Mouse (Mus musculus) midbrain, embryonic 12.5 days (tissue): Measurements from ENCODE around the gene Cntnap1. TPM values are rescaled to one million over a fixed set of nuclear protein-coding genes. Genes with fewer than 3 reads are reported as not detected.

ENCODE experiments used
- ATAC-seq: fragments of 200-750 bp; cut with Nextera tagmentation; 2 replicates; pipeline ENCODE4 v1.8.0; 2017; ENCODE audit warnings: low read depth, moderate TSS enrichment, moderate library complexity; ENCODE audit not compliant: low FRiP score
- H3K27ac ChIP-seq: fragments of 300-500 bp; sonication (generic); replicated peaks from 2 replicates; pipeline ENCODE4 v1.5.1; 2016; ENCODE audit warnings: mild to moderate bottlenecking
- H3K27me3 ChIP-seq: fragments of 300-500 bp; sonication (generic); 2 replicates; pipeline ENCODE4 v1.6.1; 2016; ENCODE audit warnings: mild to moderate bottlenecking
- H3K36me3 ChIP-seq: fragments of 300-500 bp; sonication (generic); 2 replicates; pipeline ENCODE4 v1.6.1; 2016
- H3K4me1 ChIP-seq: fragments of 300-500 bp; sonication (generic); 2 replicates; pipeline ENCODE4 v1.6.1; 2016
- H3K4me2 ChIP-seq: fragments of 300-500 bp; sonication (generic); replicated peaks from 2 replicates; pipeline ENCODE4 v1.6.1; 2016; ENCODE audit warnings: mild to moderate bottlenecking, moderate library complexity
- H3K4me3 ChIP-seq: fragments of 300-500 bp; sonication (generic); 2 replicates; pipeline ENCODE4 v1.5.1; 2016; ENCODE audit warnings: mild to moderate bottlenecking
- H3K9ac ChIP-seq: fragments of 300-500 bp; sonication (generic); replicated peaks from 2 replicates; pipeline ENCODE4 v1.6.1; 2016; ENCODE audit warnings: mild to moderate bottlenecking, moderate library complexity
- H3K9me3 ChIP-seq: fragments of 300-500 bp; sonication (generic); 2 replicates; pipeline ENCODE4 v1.6.1; 2016; ENCODE audit warnings: mild to moderate bottlenecking
- WGBS: fragments of 180-500 bp; shearing (Covaris S2); methylation state at CpG from one replicate; pipeline ENCODE4 v1.1.7; 2016; 5-methylcytosine and 5-hydroxymethylcytosine counted together
- microRNA-seq: library from miRNA; unstranded; fragments of <30 nt; microRNA quantifications from one replicate; pipeline ENCODE4, GENCODE M21; 2017
- polyA plus RNA-seq: library from polyadenylated mRNA; unstranded; fragments of >200 nt; fragmentation: Nextera tagmentation; extraction: Ambion mirVana; gene quantifications from 2 replicates; pipeline ENCODE4 v1.2.1, GENCODE M21; 2016

Cntnap1 gene
- polyA plus RNA-seq, 1 experiment from 2014 or later = 0.74 TPM

- H3K27ac ChIP-seq = no peak overlapping the region
- H3K4me1 ChIP-seq = peaks cover 11% of the 10 kb centered on the region
- H3K9ac ChIP-seq = no peak overlapping the region; the same call in 1 of the 2 replicates
- no peak overlapping the region for H3K4me3 ChIP-seq
- 61% methylated on average over 6 of the region's 6 CpGs for WGBS
- no peaks in the 10 kb centered on the region for H3K9me3 ChIP-seq
- H3K36me3 ChIP-seq = no peaks in the 10 kb centered on the region
- no peak for ATAC-seq
- H3K27me3 ChIP-seq = peaks cover 18% of the 10 kb centered on the region
- H3K4me2 ChIP-seq = no peak overlapping the region
Observed at GRCm38 (mm10) chr11:101232010-101232839, 61.9 kb downstream of the Cntnap1 start.

DNA sequence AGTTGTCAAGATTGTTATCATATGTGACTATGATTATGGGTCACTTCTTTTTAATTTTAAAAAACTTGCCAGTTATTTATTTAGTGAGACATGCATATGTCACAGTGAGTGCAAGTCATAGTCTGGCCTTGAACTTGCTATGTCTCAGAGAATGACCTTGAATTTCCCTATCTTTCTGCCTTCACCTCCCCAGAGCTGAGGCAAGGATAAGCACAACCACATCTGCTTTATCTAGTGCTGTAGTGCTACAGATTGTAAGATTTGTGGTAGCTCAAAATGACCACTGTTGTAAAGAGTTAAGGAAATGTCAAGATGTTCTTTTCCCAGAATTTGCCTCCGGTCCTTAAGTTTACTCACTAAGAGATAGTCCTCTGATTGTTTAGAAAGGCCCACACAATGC lies 62.9 kb downstream of the Cntnap1 start:
- Histone ChIP-seq H3K27me3 (peaks cover 13% of the 10 kb centered on the region), H3K9me3 (no peaks in the 10 kb centered on the region), H3K27ac (no peak overlapping the region), H3K4me3 (no peak overlapping the region), H3K9ac (no peak overlapping the region), H3K36me3 (no peaks in the 10 kb centered on the region), H3K4me1 (peaks cover 11% of the 10 kb centered on the region), H3K4me2 (no peak overlapping the region)
- 92% methylated on average over 1 of the region's 1 CpGs for WGBS
- ATAC-seq = no peak

DNA sequence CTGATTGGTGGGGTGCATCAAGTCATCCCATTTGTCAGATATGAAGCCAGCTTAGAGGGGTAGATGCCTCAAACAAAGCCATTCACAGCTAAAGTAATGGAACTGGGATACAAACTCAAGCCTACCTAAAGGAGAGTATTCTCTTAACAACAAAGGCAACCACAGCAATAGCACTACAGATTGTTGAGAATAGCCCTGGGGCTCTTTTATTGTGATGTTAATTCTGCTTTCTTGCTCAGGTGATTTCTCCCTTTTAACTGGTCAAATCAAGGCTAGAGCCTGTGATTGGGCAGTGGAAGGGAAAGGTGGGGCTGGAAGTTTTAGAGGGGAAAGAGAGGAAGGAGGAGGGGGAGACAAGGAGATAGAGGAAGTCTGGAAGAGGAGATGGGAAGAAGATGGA lies 63.8 kb downstream of the Cntnap1 start:
- Histone ChIP-seq H3K36me3 (no peaks in the 10 kb centered on the region), H3K9me3 (no peaks in the 10 kb centered on the region), H3K9ac (no peak overlapping the region), H3K4me1 (peaks cover 11% of the 10 kb centered on the region), H3K4me3 (no peak overlapping the region), H3K27ac (no peak overlapping the region), H3K4me2 (no peak overlapping the region), H3K27me3 (peaks cover 13% of the 10 kb centered on the region)
- ATAC-seq = no peak

DNA sequence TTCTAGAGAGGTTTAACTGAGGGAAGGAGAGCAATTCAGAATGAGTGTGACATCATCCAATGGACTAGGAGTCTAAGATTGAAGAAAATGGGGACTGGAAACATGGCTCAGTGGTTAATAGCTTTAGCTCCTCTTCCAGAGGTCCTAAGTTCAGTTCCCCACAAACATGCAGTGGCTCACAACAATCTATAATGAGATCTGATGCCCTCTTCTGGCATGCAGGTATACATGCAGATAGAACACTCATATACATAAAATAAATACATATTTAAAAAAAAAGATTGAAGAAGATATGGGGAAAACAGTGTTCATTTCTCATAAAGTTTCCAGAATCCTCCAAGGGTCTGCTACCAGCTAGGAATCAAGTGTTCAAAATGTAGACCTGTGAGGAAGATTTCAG lies 65.1 kb downstream of the Cntnap1 start:
- no peak overlapping the region for H3K4me3 ChIP-seq
- H3K4me1 ChIP-seq = peaks cover 10% of the 10 kb centered on the region
- no peaks in the 10 kb centered on the region for H3K36me3 ChIP-seq
- H3K4me2 ChIP-seq = no peak overlapping the region
- ATAC-seq = no peak
- no peak overlapping the region for H3K9ac ChIP-seq
- H3K27ac ChIP-seq = no peak overlapping the region
- peaks cover 13% of the 10 kb centered on the region for H3K27me3 ChIP-seq
- no peaks in the 10 kb centered on the region for H3K9me3 ChIP-seq

- H3K4me2 ChIP-seq = no peak overlapping the region
- no peak for ATAC-seq
- H3K4me3 ChIP-seq = no peak overlapping the region
- peaks cover 4% of the 10 kb centered on the region; the same call in 1 of the 2 replicates for H3K27me3 ChIP-seq
- no peaks in the 10 kb centered on the region for H3K9me3 ChIP-seq
- no peaks in the 10 kb centered on the region for H3K36me3 ChIP-seq
- WGBS = 92% methylated on average over 5 of the region's 5 CpGs
- H3K9ac ChIP-seq = no peak overlapping the region
- no peak overlapping the region for H3K27ac ChIP-seq
- no peaks in the 10 kb centered on the region for H3K4me1 ChIP-seq
Observed at GRCm38 (mm10) chr11:101236782-101237181, 66.5 kb downstream of the Cntnap1 start.

DNA sequence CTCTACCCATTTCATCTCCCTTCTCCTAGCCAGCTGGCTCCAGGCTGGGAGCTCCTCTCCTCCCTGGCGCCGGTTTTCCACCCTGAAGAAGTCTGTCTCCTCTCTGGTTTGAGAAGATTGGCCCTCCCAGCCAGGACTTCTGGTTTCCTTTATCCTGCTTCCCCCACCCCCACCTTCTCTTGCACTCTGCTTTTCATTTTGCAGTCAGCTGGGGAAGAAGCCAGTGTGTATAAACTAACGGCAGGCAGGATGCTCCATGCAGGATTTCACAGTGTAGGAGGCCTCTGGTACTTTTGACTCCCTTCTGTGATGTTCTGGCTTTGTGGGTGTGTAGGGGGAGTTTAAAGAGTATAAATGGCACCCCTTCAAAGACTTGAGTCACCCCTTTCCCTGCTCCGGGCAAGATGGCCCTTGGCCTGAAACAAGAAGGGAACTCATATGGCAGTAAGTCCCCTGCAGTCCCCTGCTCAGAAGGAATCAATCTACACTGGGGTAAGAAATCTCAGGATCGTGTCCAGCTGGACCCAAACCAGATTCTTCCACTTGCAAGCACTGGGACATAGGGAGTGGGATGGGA lies 67.8 kb downstream of the Cntnap1 start:
- Histone ChIP-seq H3K9me3 (no peaks in the 10 kb centered on the region), H3K36me3 (no peaks in the 10 kb centered on the region), H3K4me2 (no peak overlapping the region), H3K27ac (no peak overlapping the region), H3K4me1 (no peaks in the 10 kb centered on the region), H3K9ac (no peak overlapping the region), H3K4me3 (no peak overlapping the region), H3K27me3 (no peaks in the 10 kb centered on the region)
- ATAC-seq = no peak
- 55% methylated on average over 5 of the region's 5 CpGs for WGBS

Small RNA genes lying within 50 kb of the gene (microRNA-seq; reads per million reads assigned to microRNA genes)
- not detected for gene Gm27626

Other genes starting within 250 kb of the Cntnap1 start
- gene Stat3, start 231.0 kb upstream of the Cntnap1 start, polyA plus RNA-seq = 31.7 and 35.0 TPM in 2 replicates
- 41.8 and 51.0 TPM in 2 replicates for gene Cavin1, start 199.6 kb upstream of the Cntnap1 start, polyA plus RNA-seq
- 65.6 and 67.5 TPM in 2 replicates for gene Atp6v0a1, start 161.1 kb upstream of the Cntnap1 start, polyA plus RNA-seq
- gene Naglu, start 100.5 kb upstream of the Cntnap1 start, polyA plus RNA-seq = 10.9 and 11.1 TPM in 2 replicates
- 0.22 and 0.31 TPM in 2 replicates for gene Hsd17b1, start 92.1 kb upstream of the Cntnap1 start, polyA plus RNA-seq
- gene Coasy, start 88.0 kb upstream of the Cntnap1 start, polyA plus RNA-seq = 51.7 and 53.9 TPM in 2 replicates
- gene Mlx, start 83.2 kb upstream of the Cntnap1 start, polyA plus RNA-seq = 49.2 and 60.5 TPM in 2 replicates
- gene Psmc3ip, start 75.1 kb upstream of the Cntnap1 start, polyA plus RNA-seq = 41.7 and 42.4 TPM in 2 replicates
- gene Retreg3, start 50.6 kb upstream of the Cntnap1 start, polyA plus RNA-seq = 21.8 and 23.1 TPM in 2 replicates
- gene Tubg1, start 50.6 kb upstream of the Cntnap1 start, polyA plus RNA-seq = 96.3 and 97.4 TPM in 2 replicates
- 9.0 and 10.3 TPM in 2 replicates for gene Tubg2, start 14.6 kb upstream of the Cntnap1 start, polyA plus RNA-seq
- gene Plekhh3, start 828 bp downstream of the Cntnap1 start, polyA plus RNA-seq = 12.3 and 12.6 TPM in 2 replicates
- gene Ccr10, start 4.9 kb downstream of the Cntnap1 start, polyA plus RNA-seq = 0.10 and 0.17 TPM in 2 replicates
- 12.6 and 14.4 TPM in 2 replicates for gene Ezh1, start 55.9 kb downstream of the Cntnap1 start, polyA plus RNA-seq
- gene Ramp2, start 75.5 kb downstream of the Cntnap1 start, polyA plus RNA-seq = 70.3 and 76.3 TPM in 2 replicates
- 101 and 102 TPM in 2 replicates for gene Vps25, start 83.2 kb downstream of the Cntnap1 start, polyA plus RNA-seq
- 7.8 and 10.2 TPM in 2 replicates for gene Wnk4, start 90.0 kb downstream of the Cntnap1 start, polyA plus RNA-seq
- 1.3 and 1.6 TPM in 2 replicates for gene Cntd1, start 108.5 kb downstream of the Cntnap1 start, polyA plus RNA-seq
- gene Coa3, start 108.6 kb downstream of the Cntnap1 start, polyA plus RNA-seq = 196 and 198 TPM in 2 replicates
- gene Becn1, start 131.8 kb downstream of the Cntnap1 start, polyA plus RNA-seq = 162 and 173 TPM in 2 replicates
- gene Psme3, start 145.7 kb downstream of the Cntnap1 start, polyA plus RNA-seq = 163 and 180 TPM in 2 replicates
- 2.1 and 3.1 TPM in 2 replicates for gene Aoc2, start 154.5 kb downstream of the Cntnap1 start, polyA plus RNA-seq
- not detected in 2 replicates for gene Aoc3, start 160.1 kb downstream of the Cntnap1 start, polyA plus RNA-seq
- not detected in 2 replicates for gene G6pc, start 197.0 kb downstream of the Cntnap1 start, polyA plus RNA-seq
- gene Aarsd1, start 247.1 kb downstream of the Cntnap1 start, polyA plus RNA-seq = 90.8 and 91.0 TPM in 2 replicates